Mouse (Mus musculus) CH12.LX (cell line): ENCODE data around the gene Eef2kmt. TPM values are rescaled to one million over a fixed set of nuclear protein-coding genes. Genes with fewer than 3 reads are reported as not detected.
A peak's percentile ranks its signal among the peaks of the same experiment; 100 is the strongest.

ENCODE experiments used
- DNase-seq: peaks from one replicate; pipeline ENCODE4 v3.0.0-alpha.2; 2013; ENCODE audit errors: extremely low read depth
- H3K27ac ChIP-seq: 2 replicates; pipeline ENCODE4 v1.5.1; 2012; ENCODE audit warnings: low read depth, mild to moderate bottlenecking, control low read depth, moderate library complexity; ENCODE audit not compliant: insufficient read depth
- H3K27me3 ChIP-seq: replicated peaks from 2 replicates; pipeline ENCODE3; 2012; ENCODE audit warnings: inconsistent platforms
- H3K36me3 ChIP-seq, 2 experiments: replicated peaks in 1 of 2; 2 replicates each; pipeline versions ENCODE3 to v1.6.1; 2012; ENCODE audit warnings: inconsistent platforms in 1 of 2, low read length in 1 of 2, mild to moderate bottlenecking in 1 of 2, mixed read lengths in 1 of 2, moderate library complexity in 1 of 2; ENCODE audit not compliant: control insufficient read depth in 1 of 2, insufficient read depth in 1 of 2
- H3K4me1 ChIP-seq, 2 experiments: 2 replicates each; pipeline ENCODE4 v1.6.1; 2012; ENCODE audit warnings: inconsistent platforms in 1 of 2, moderate library complexity in 1 of 2; ENCODE audit not compliant: insufficient read depth in 2 of 2, control insufficient read depth in 1 of 2
- H3K4me2 ChIP-seq: 2 replicates; pipeline ENCODE4 v1.6.1; 2012; ENCODE audit warnings: low read depth, mild to moderate bottlenecking, control low read depth; ENCODE audit not compliant: poor library complexity, insufficient read depth, severe bottlenecking
- H3K4me3 ChIP-seq, 3 experiments: fragments of 150-350 bp in 1 of 3; sonication (generic) in 1 of 3; replicated peaks in 1 of 3; 2 replicates each; pipeline versions ENCODE3 to v1.5.1; 2011 to 2012; ENCODE audit warnings: low read depth in 2 of 3, low read length in 2 of 3, mild to moderate bottlenecking in 2 of 3, moderate library complexity in 2 of 3, control low read depth in 1 of 3, improper control_type of control experiment in 1 of 3, inconsistent platforms in 1 of 3, mixed read lengths in 1 of 3; ENCODE audit not compliant: poor library complexity in 1 of 3
- H3K79me2 ChIP-seq: replicated peaks from 2 replicates; pipeline ENCODE4 v1.6.1; 2012; ENCODE audit warnings: mild to moderate bottlenecking, moderate library complexity; ENCODE audit not compliant: control insufficient read depth, poor library complexity, insufficient read depth, severe bottlenecking; ENCODE audit errors: extremely low read depth
- H3K9ac ChIP-seq: 2 replicates; pipeline ENCODE4 v1.6.1; 2012; ENCODE audit warnings: low read depth, mild to moderate bottlenecking, control low read depth, moderate library complexity; ENCODE audit not compliant: insufficient read depth
- H3K9me3 ChIP-seq: replicated peaks from 2 replicates; pipeline ENCODE3; 2012; ENCODE audit warnings: low read length, inconsistent platforms, mixed read lengths
- BHLHE40 ChIP-seq: IDR thresholded peaks from 2 replicates; pipeline ENCODE4 v1.6.1; 2011; ENCODE audit warnings: mild to moderate bottlenecking, low read depth, low read length, improper control_type of control experiment
- CHD1 ChIP-seq: IDR thresholded peaks from 2 replicates; pipeline ENCODE4 v1.6.1; 2012; ENCODE audit warnings: low read depth, low read length, improper control_type of control experiment, inconsistent platforms
- CHD2 ChIP-seq: IDR thresholded peaks from 2 replicates; pipeline ENCODE4 v1.6.1; 2011; ENCODE audit warnings: low read length, improper control_type of control experiment
- CTCF ChIP-seq, 2 experiments: IDR thresholded peaks in 1 of 2; conservative IDR thresholded peaks in 1 of 2; 2 replicates each; pipeline ENCODE4 v1.5.1; 2011 to 2012; ENCODE audit warnings: low read depth in 2 of 2, low read length in 2 of 2, improper control_type of control experiment in 1 of 2, inconsistent platforms in 1 of 2, mild to moderate bottlenecking in 1 of 2, moderate library complexity in 1 of 2
- E2F4 ChIP-seq: IDR thresholded peaks from 2 replicates; pipeline ENCODE4 v1.6.1; 2011; ENCODE audit warnings: low read depth, low read length, improper control_type of control experiment; ENCODE audit not compliant: insufficient replicate concordance
- ELF1 ChIP-seq: IDR thresholded peaks from 2 replicates; pipeline ENCODE4 v1.6.1; 2014; ENCODE audit warnings: low read depth, mild to moderate bottlenecking, inconsistent platforms, low read length, improper control_type of control experiment
- EP300 ChIP-seq: IDR thresholded peaks from 2 replicates; pipeline ENCODE4 v1.6.1; 2011; ENCODE audit warnings: low read length, improper control_type of control experiment
- ETS1 ChIP-seq: conservative IDR thresholded peaks from 2 replicates; pipeline ENCODE4 v1.6.1; 2012; ENCODE audit warnings: low read depth, mild to moderate bottlenecking, inconsistent platforms, low read length, improper control_type of control experiment, moderate library complexity
- HCFC1 ChIP-seq: IDR thresholded peaks from 2 replicates; pipeline ENCODE4 v1.6.1; 2012; ENCODE audit warnings: low read depth, mild to moderate bottlenecking, inconsistent platforms, low read length, improper control_type of control experiment
- IRF4 ChIP-seq: IDR thresholded peaks from 2 replicates; pipeline ENCODE4 v1.6.1; 2014; ENCODE audit warnings: low read depth, mild to moderate bottlenecking, inconsistent platforms, low read length, improper control_type of control experiment
- JUND ChIP-seq: conservative IDR thresholded peaks from 2 replicates; pipeline ENCODE4 v1.6.1; 2011; ENCODE audit warnings: low read depth, low read length, improper control_type of control experiment
- KAT2A ChIP-seq: IDR thresholded peaks from 2 replicates; pipeline ENCODE4 v1.6.1; 2012; ENCODE audit warnings: low read length, improper control_type of control experiment, inconsistent platforms; ENCODE audit not compliant: insufficient replicate concordance
- MAFK ChIP-seq: IDR thresholded peaks from 2 replicates; pipeline ENCODE4 v1.6.1; 2011; ENCODE audit warnings: low read length, improper control_type of control experiment; ENCODE audit not compliant: insufficient replicate concordance
- MAX ChIP-seq: IDR thresholded peaks from 2 replicates; pipeline ENCODE4 v1.6.1; 2011; ENCODE audit warnings: low read length, improper control_type of control experiment
- MAZ ChIP-seq: IDR thresholded peaks from 2 replicates; pipeline ENCODE4 v1.6.1; 2012; ENCODE audit warnings: low read depth, mild to moderate bottlenecking, inconsistent platforms, low read length, improper control_type of control experiment, moderate library complexity
- MXI1 ChIP-seq: IDR thresholded peaks from 2 replicates; pipeline ENCODE4 v1.6.1; 2011; ENCODE audit warnings: mild to moderate bottlenecking, low read depth, low read length, improper control_type of control experiment
- MYC ChIP-seq: IDR thresholded peaks from 2 replicates; pipeline ENCODE4 v1.6.1; 2011; ENCODE audit warnings: low read depth, mild to moderate bottlenecking, improper control_type of control experiment, low read length
- PAX5 ChIP-seq: IDR thresholded peaks from 2 replicates; pipeline ENCODE4 v1.6.1; 2012; ENCODE audit warnings: low read length, inconsistent platforms, mixed read lengths
- POLR2A ChIP-seq: IDR thresholded peaks from 2 replicates; pipeline ENCODE4 v1.6.1; 2011; ENCODE audit warnings: low read depth, mild to moderate bottlenecking, improper control_type of control experiment, low read length
- POLR2AphosphoS2 ChIP-seq: IDR thresholded peaks from 2 replicates; pipeline ENCODE4 v1.6.1; 2011; ENCODE audit warnings: low read depth, low read length, improper control_type of control experiment
- RCOR1 ChIP-seq: conservative IDR thresholded peaks from 2 replicates; pipeline ENCODE4 v1.6.1; 2012; ENCODE audit warnings: low read depth, mild to moderate bottlenecking, inconsistent platforms, low read length, improper control_type of control experiment
- TBP ChIP-seq: conservative IDR thresholded peaks from 2 replicates; pipeline ENCODE4 v1.6.1; 2011; ENCODE audit warnings: low read depth, low read length, improper control_type of control experiment
- TCF12 ChIP-seq: IDR thresholded peaks from 2 replicates; pipeline ENCODE4 v1.6.1; 2014; ENCODE audit warnings: low read depth, mild to moderate bottlenecking, inconsistent platforms, low read length, improper control_type of control experiment
- UBTF ChIP-seq: IDR thresholded peaks from 2 replicates; pipeline ENCODE4 v1.6.1; 2012; ENCODE audit warnings: low read depth, mild to moderate bottlenecking, inconsistent platforms, low read length, improper control_type of control experiment, moderate library complexity
- USF1 ChIP-seq: IDR thresholded peaks from 2 replicates; pipeline ENCODE4 v1.6.1; 2014; ENCODE audit warnings: low read depth, mild to moderate bottlenecking, inconsistent platforms, low read length, improper control_type of control experiment
- USF2 ChIP-seq: conservative IDR thresholded peaks from 2 replicates; pipeline ENCODE4 v1.6.1; 2011; ENCODE audit warnings: low read depth, low read length, improper control_type of control experiment
- ZC3H11A ChIP-seq: IDR thresholded peaks from 2 replicates; pipeline ENCODE4 v1.6.1; 2012; ENCODE audit warnings: low read depth, mild to moderate bottlenecking, inconsistent platforms, low read length, improper control_type of control experiment
- ZKSCAN1 ChIP-seq: IDR thresholded peaks from 2 replicates; pipeline ENCODE4 v1.6.1; 2012; ENCODE audit warnings: low read depth, inconsistent platforms, low read length, improper control_type of control experiment, borderline replicate concordance
- ZNF384 ChIP-seq: IDR thresholded peaks from 2 replicates; pipeline ENCODE4 v1.6.1; 2012; ENCODE audit warnings: low read depth, low read length, improper control_type of control experiment, inconsistent platforms
- dilution Hi-C: fragments of 300-500 bp; cut with MboI; formaldehyde crosslinking; loops from 2 replicates; pipeline ENCODE4 v1.14.3; 2020; ENCODE audit warnings: low sequenced_read_pairs; ENCODE audit not compliant: extremely low pct_unique_long_range_greater_than_20kb, extremely low pct_ligation_motif_present
- in situ Hi-C: fragments of 300-500 bp; cut with MboI; formaldehyde crosslinking; loops from 3 replicates; pipeline ENCODE4 v1.14.3; 2019; ENCODE audit warnings: low sequenced_read_pairs, low pct_ligation_motif_present, low pct_unique_long_range_greater_than_20kb, mixed read lengths
- polyA plus RNA-seq: library from polyadenylated mRNA; unstranded; fragments of >175 nt; gene quantifications from 2 replicates; pipeline ENCODE4 v1.2.1, GENCODE M21; 2012; ENCODE audit warnings: low read depth; ENCODE audit not compliant: insufficient read length
- total RNA-seq, 2 experiments: library from RNA; depleted of rRNA; stranded (reverse); fragments of 300-350 nt in 1 of 2; fragments of >200 nt in 1 of 2; gene quantifications; 2 replicates each; pipeline ENCODE4 v1.2.3; 2012 to 2014

Gene Eef2kmt
- total and polyA plus RNA-seq, 3 experiments: 38.5 to 41.6 (median 39.8) TPM

DNA sequence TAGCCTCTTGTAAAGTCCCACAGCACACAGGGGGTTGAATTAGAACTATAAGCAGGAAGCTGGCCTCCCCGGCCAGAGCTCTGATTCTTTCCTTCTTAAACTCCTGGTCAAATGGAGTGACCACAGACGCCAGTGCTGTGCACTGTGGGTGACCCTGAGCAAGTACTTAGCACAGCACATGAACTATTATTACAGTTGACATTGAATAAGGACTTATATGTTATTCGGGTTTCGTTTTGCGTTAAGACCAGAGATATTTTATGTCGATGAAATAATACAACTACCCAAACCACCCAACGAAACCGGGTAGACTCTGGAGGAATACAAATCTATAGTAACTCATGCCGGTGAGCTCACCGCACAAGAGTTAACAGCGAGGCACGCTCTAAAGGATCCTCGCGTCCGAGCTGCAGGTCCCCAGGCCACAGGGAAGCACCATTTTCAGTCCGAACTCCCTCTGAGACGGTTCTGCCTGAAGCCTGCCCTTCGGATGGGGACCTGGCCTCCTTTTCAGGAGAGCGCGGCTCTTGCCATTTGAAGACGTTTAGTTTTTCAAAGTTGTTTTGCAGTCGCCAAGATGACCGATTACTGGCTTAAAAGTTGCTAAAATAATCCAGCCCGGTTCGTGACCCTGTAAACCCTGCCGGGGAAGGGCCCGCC lies 572 bp downstream of the Eef2kmt start:
- Histone ChIP-seq H3K9me3 (no peaks in the 10 kb centered on the region), H3K79me2 (no peaks in the 10 kb centered on the region; the same call in 1 of the 2 replicates), H3K27me3 (no peaks in the 10 kb centered on the region), H3K4me2 (peak overlapping the region; percentile 79), H3K4me3 (peak overlapping the region; percentile 57 to 77 (median 61)), H3K36me3 (peaks cover 13 to 35% of the 10 kb centered on the region in 2 experiments), H3K9ac (peak overlapping the region; percentile 75), H3K4me1 (peaks cover 3 to 23% of the 10 kb centered on the region in 2 experiments; a peak in 3 of 4 replicates), H3K27ac (peak overlapping the region; percentile 12; the same call in 1 of the 2 replicates)
- dilution Hi-C loops: no loop called here
- TF ChIP-seq ELF1: 0 out of 2 replicates have a peak, but pooled peaks have one; percentile 6
- TF ChIP-seq ZC3H11A: no peak
- in situ Hi-C loops: no loop called here
- peak; percentile 39 for DNase-seq

DNA sequence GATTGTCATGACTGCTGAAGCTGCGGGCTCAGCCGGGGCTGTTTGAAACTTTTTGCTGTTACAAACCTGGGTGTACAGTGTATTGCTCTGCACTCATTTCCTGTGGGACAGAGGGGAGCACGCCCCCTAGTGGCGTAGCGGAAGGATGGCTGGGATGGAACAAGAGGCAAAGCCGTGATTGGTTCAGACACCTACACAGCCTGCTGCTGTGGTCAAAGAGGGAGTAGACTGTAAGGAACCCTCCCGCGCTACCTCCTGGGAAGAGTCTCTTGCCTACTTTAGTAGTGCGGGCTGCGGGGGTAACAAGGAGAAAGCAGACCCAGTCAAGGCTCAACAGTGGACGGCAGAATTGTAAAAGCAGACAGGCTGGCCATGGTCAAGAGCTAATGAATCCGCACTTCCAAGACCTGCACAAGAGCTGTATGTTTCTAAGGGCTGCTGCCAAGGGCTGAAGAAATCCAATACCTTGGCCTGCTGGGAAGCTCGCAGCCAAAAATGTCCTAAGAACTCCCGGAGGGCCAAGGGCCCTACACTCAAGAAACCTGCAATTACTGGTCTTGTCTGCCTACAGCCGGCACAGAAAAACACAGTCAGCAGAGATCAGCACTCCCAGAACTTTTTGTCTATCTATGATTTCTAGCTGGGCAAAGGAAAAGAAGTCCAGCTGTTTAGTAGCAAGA lies 1.3 kb downstream of the Eef2kmt start:
- no peaks in the 10 kb centered on the region for H3K9me3 ChIP-seq
- no peak overlapping the region for H3K27ac ChIP-seq
- DNase-seq: peak; percentile 97
- H3K4me2 ChIP-seq: peak overlapping the region; percentile 79
- peak overlapping the region; percentile 57 to 77 (median 61) for H3K4me3 ChIP-seq
- no peaks in the 10 kb centered on the region for H3K27me3 ChIP-seq
- H3K36me3 ChIP-seq: peaks cover 20 to 42% of the 10 kb centered on the region in 2 experiments
- in situ Hi-C loops (no loop called here), dilution Hi-C loops (no loop called here)
- H3K9ac ChIP-seq: peak overlapping the region; percentile 75
- peaks cover 3 to 23% of the 10 kb centered on the region in 2 experiments; a peak in 3 of 4 replicates for H3K4me1 ChIP-seq
- H3K79me2 ChIP-seq: no peaks in the 10 kb centered on the region; the same call in 1 of the 2 replicates
- TF ChIP-seq ETS1: peak; percentile 36; the same call in 1 of the 2 replicates
- TF ChIP-seq PAX5: no peak
- peak; percentile 79; the same call in 1 of the 2 replicates for TF ChIP-seq MYC
- 0 out of 2 replicates have a peak, but pooled peaks have one; percentile 26 for TF ChIP-seq CHD2
- no peak; the same call in 1 of the 2 replicates for TF ChIP-seq BHLHE40
- no peak for TF ChIP-seq ZNF384
- no peak for TF ChIP-seq ZC3H11A
- TF ChIP-seq RCOR1: no peak
- TF ChIP-seq HCFC1: peak; percentile 69
- peak; percentile 84 for TF ChIP-seq MAZ
- TF ChIP-seq ELF1: peak; percentile 86
- TF ChIP-seq EP300: no peak
- peak; percentile 78 for TF ChIP-seq MXI1
- no peak for TF ChIP-seq USF1
- peak; percentile 64; the same call in 1 of the 2 replicates for TF ChIP-seq MAX
- peak; percentile 55; the same call in 1 of the 2 replicates for TF ChIP-seq E2F4
- peak; percentile 74; the same call in 1 of the 2 replicates for TF ChIP-seq IRF4
- TF ChIP-seq POLR2AphosphoS2: no peak
- no peak; the same call in 1 of the 2 replicates for TF ChIP-seq UBTF
- TF ChIP-seq JUND: no peak
- TF ChIP-seq TCF12: peak; percentile 74; the same call in 1 of the 2 replicates
- peak; percentile 79 for TF ChIP-seq POLR2A
- TF ChIP-seq MAFK: no peak
- TF ChIP-seq KAT2A: no peak
- TF ChIP-seq TBP: peak; percentile 62; the same call in 1 of the 2 replicates
- no peak for TF ChIP-seq ZKSCAN1
- TF ChIP-seq CHD1: no peak; the same call in 1 of the 2 replicates
- TF ChIP-seq CTCF (conservative IDR thresholded peaks at IDR 0.05 in 1 of 2, IDR thresholded peaks at IDR 0.05 in 1 of 2; ENCODE audit: low read depth in 2 of 2, low read length in 2 of 2): peak; percentile 97 to 99
- TF ChIP-seq USF2: no peak
